Mouse (Mus musculus): Measurements from ENCODE around the gene Rnf150. TPM values are rescaled to one million over a fixed set of nuclear protein-coding genes. Genes with fewer than 3 reads are reported as not detected.

The Rnf150 gene
- polyA plus RNA-seq, 1 experiment, result 2.0 TPM

DNA sequence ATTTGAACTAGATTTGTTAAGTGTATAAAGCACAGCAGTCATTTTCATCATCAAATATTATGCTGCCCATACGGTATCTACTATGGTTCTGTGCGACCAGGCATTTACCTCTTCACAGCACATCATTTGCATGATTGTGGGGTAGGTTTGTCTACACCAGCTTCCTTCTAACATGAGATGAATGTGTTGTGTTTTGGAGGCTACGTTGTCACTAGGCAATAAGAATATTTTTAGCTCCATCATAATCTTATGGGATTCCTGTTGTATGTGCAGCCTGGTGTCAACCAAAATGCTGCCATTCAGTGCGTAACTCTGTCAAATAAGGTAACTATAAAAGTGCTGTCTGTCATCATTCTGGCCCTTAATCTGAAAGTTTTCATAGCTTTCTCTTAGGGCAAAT, 24.1 kb downstream of the Rnf150 start:
- H3K36me3 ChIP-seq (ENCODE audit: control insufficient read depth, insufficient read depth), result no peaks in the 10 kb centered on the region

DNA sequence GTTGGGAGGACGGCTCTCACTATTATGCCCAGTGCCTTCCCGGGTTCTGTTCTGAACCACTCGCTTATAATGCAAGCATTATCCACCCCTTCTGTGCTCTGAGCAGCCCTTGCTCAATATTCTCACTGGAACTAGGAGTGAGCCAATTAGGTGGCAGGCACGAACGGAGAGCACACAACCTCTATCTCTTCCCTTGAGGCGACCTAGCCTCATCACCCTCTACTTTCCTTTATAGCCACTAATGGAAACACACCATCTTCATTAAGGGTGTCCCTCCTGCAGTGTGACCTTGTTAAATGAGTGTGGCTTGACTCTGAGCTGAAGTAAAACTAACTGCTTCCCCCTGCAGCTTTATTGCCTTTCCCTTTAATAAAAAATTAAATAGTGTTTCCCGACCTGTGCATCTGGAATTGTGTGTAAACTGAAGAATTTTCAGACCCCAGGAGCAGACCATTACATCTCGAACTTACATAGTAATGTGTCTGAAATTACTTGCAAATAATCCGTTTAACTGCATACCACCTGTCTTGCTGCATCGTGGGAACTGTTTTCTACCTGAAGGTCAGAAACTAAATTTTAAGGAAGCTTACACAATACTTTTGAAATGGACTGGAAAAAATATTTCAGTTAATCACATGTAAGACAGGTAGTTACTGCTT, 26.0 kb downstream of the Rnf150 start:
- Histone ChIP-seq H3K27me3 (ENCODE audit: control insufficient read depth, insufficient read depth, insufficient read length) (no peaks in the 10 kb centered on the region), H3K36me3 (ENCODE audit: control insufficient read depth, insufficient read depth) (no peaks in the 10 kb centered on the region), H3ac (ENCODE audit: control insufficient read depth, insufficient read length) (no peak overlapping the region), H3K4me2 (ENCODE audit: low read depth) (no peak overlapping the region), H3K79me2 (ENCODE audit: control insufficient read depth, insufficient read depth) (peaks cover 5% of the 10 kb centered on the region), H3K4me3 (no peak overlapping the region)
- TF ChIP-seq POLR2AphosphoS2 (IDR thresholded peaks at IDR 0.05; ENCODE audit: insufficient read length, low read depth) (no peak), REST (IDR thresholded peaks at IDR 0.05; ENCODE audit: insufficient read depth, insufficient read length) (no peak), USF1 (IDR thresholded peaks at IDR 0.05; ENCODE audit: low read depth) (no peak), TCF12 (IDR thresholded peaks at IDR 0.05; ENCODE audit: insufficient read depth, poor library complexity, severe bottlenecking) (no peak), CEBPB (IDR thresholded peaks at IDR 0.05; ENCODE audit: insufficient read depth, poor library complexity, severe bottlenecking) (no peak), TCF3 (IDR thresholded peaks at IDR 0.05; ENCODE audit: insufficient read length, low read depth) (no peak), E2F4 (IDR thresholded peaks at IDR 0.05; ENCODE audit: insufficient read depth) (no peak), POLR2A (IDR thresholded peaks at IDR 0.05; ENCODE audit: insufficient read length, low read depth) (no peak), MYOG (IDR thresholded peaks at IDR 0.05; ENCODE audit: control insufficient read depth in 1 of 3, insufficient read depth in 1 of 3, insufficient read length in 2 of 3, low read depth in 2 of 3) (no peak), MYOD1 (IDR thresholded peaks at IDR 0.05; ENCODE audit: control insufficient read depth in 1 of 3, insufficient read length in 2 of 3, low read depth in 2 of 3) (no peak), MAX (IDR thresholded peaks at IDR 0.05; ENCODE audit: low read depth) (no peak), SRF (IDR thresholded peaks at IDR 0.05; ENCODE audit: control insufficient read depth, insufficient read length, low read depth) (no peak)

More for the DNA sequence above, 24.1 kb downstream of the Rnf150 start:
- no peak overlapping the region for H3ac ChIP-seq (ENCODE audit: control insufficient read depth, insufficient read length)
- H3K4me3 ChIP-seq, result no peak overlapping the region
- peaks cover 5% of the 10 kb centered on the region for H3K79me2 ChIP-seq (ENCODE audit: control insufficient read depth, insufficient read depth)
- no peaks in the 10 kb centered on the region for H3K27me3 ChIP-seq (ENCODE audit: control insufficient read depth, insufficient read depth, insufficient read length)
- TF ChIP-seq MYOD1 (IDR thresholded peaks at IDR 0.05; ENCODE audit: control insufficient read depth in 1 of 3, insufficient read length in 2 of 3, low read depth in 2 of 3) (no peak), REST (IDR thresholded peaks at IDR 0.05; ENCODE audit: insufficient read depth, insufficient read length) (no peak)
- no peak overlapping the region for H3K4me2 ChIP-seq (ENCODE audit: low read depth)

DNA sequence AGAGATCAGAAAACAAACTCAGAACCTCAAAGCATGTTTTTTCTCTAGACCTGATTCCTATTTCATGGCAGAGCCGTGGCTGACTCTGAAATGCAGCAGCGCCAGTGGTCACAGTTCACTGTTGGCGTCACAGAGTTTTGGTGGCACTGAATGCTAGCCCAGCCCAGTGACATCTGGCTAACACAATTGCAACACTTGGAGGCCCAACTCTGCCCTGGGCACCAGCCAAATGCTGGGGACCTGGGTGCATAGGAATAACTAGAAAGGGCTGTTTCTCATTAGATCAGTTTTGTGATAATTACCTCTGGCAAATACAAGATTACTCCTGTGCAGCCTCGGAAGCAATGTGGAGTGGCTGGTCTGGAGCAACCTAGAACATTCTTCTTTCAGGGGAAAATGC, 31.9 kb downstream of the Rnf150 start:
- no peaks in the 10 kb centered on the region for H3K27me3 ChIP-seq (ENCODE audit: control insufficient read depth, insufficient read depth, insufficient read length)
- H3ac ChIP-seq (ENCODE audit: control insufficient read depth, insufficient read length), result no peak overlapping the region
- H3K79me2 ChIP-seq (ENCODE audit: control insufficient read depth, insufficient read depth), result peaks cover 8% of the 10 kb centered on the region
- no peak overlapping the region for H3K4me2 ChIP-seq (ENCODE audit: low read depth)
- no peaks in the 10 kb centered on the region for H3K36me3 ChIP-seq (ENCODE audit: control insufficient read depth, insufficient read depth)
- no peak for TF ChIP-seq SRF (IDR thresholded peaks at IDR 0.05; ENCODE audit: control insufficient read depth, insufficient read length, low read depth)
- TF ChIP-seq MAX (IDR thresholded peaks at IDR 0.05; ENCODE audit: low read depth), result no peak
- no peak for TF ChIP-seq USF1 (IDR thresholded peaks at IDR 0.05; ENCODE audit: low read depth)
- TF ChIP-seq REST (IDR thresholded peaks at IDR 0.05; ENCODE audit: insufficient read depth, insufficient read length), result no peak
- no peak for TF ChIP-seq MYOD1 (IDR thresholded peaks at IDR 0.05; ENCODE audit: control insufficient read depth in 1 of 3, insufficient read length in 2 of 3, low read depth in 2 of 3)
- no peak for TF ChIP-seq CEBPB (IDR thresholded peaks at IDR 0.05; ENCODE audit: insufficient read depth, poor library complexity, severe bottlenecking)
- no peak for TF ChIP-seq MYOG (IDR thresholded peaks at IDR 0.05; ENCODE audit: control insufficient read depth in 1 of 3, insufficient read depth in 1 of 3, insufficient read length in 2 of 3, low read depth in 2 of 3)
- no peak overlapping the region for H3K4me3 ChIP-seq

DNA sequence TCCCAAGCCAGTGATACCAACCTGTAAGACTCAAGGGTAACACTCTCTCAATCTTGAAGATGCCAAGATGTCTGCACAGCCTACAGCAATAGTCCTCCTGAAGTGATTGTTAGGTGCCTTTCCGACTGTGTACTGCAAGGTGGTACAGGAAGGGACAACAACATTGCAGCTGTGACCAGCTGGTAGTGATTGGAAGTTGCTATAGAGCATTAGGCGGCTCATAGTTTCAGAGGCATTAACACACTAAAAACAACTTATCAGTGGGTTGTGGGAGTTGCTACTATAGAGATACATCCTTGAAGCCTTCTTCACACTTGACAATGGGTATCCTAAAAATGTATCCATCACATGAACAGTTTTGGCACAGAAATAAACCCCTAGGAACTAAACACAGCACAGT, 33.6 kb downstream of the Rnf150 start:
- Histone ChIP-seq H3K79me2 (ENCODE audit: control insufficient read depth, insufficient read depth) (peaks cover 6% of the 10 kb centered on the region), H3K4me3 (no peak overlapping the region), H3ac (ENCODE audit: control insufficient read depth, insufficient read length) (no peak overlapping the region), H3K4me2 (ENCODE audit: low read depth) (no peak overlapping the region), H3K27me3 (ENCODE audit: control insufficient read depth, insufficient read depth, insufficient read length) (no peaks in the 10 kb centered on the region), H3K36me3 (ENCODE audit: control insufficient read depth, insufficient read depth) (no peaks in the 10 kb centered on the region)
- TF ChIP-seq REST (IDR thresholded peaks at IDR 0.05; ENCODE audit: insufficient read depth, insufficient read length) (no peak), SRF (IDR thresholded peaks at IDR 0.05; ENCODE audit: control insufficient read depth, insufficient read length, low read depth) (no peak), MAX (IDR thresholded peaks at IDR 0.05; ENCODE audit: low read depth) (no peak), USF1 (IDR thresholded peaks at IDR 0.05; ENCODE audit: low read depth) (no peak), TCF12 (IDR thresholded peaks at IDR 0.05; ENCODE audit: insufficient read depth, poor library complexity, severe bottlenecking) (no peak), POLR2A (IDR thresholded peaks at IDR 0.05; ENCODE audit: insufficient read length, low read depth) (no peak), E2F4 (IDR thresholded peaks at IDR 0.05; ENCODE audit: insufficient read depth) (no peak), CEBPB (IDR thresholded peaks at IDR 0.05; ENCODE audit: insufficient read depth, poor library complexity, severe bottlenecking) (no peak), MYOG (IDR thresholded peaks at IDR 0.05; ENCODE audit: control insufficient read depth in 1 of 3, insufficient read depth in 1 of 3, insufficient read length in 2 of 3, low read depth in 2 of 3) (no peak), POLR2AphosphoS2 (IDR thresholded peaks at IDR 0.05; ENCODE audit: insufficient read length, low read depth) (no peak), MYOD1 (IDR thresholded peaks at IDR 0.05; ENCODE audit: control insufficient read depth in 1 of 3, insufficient read length in 2 of 3, low read depth in 2 of 3) (no peak), TCF3 (IDR thresholded peaks at IDR 0.05; ENCODE audit: insufficient read length, low read depth) (no peak)

All from myocyte (in vitro differentiated cells).